Mouse (Mus musculus) adrenal gland, postnatal 0 days (tissue): Measurements from ENCODE around the gene Slco2b1. TPM values are rescaled to one million over a fixed set of nuclear protein-coding genes. Genes with fewer than 3 reads are reported as not detected.

Source experiments
- polyA plus RNA-seq: library from polyadenylated mRNA; unstranded; fragments of >200 nt; fragmentation: Nextera tagmentation; extraction: Ambion mirVana; gene quantifications from 2 replicates; pipeline ENCODE4 v1.2.1, GENCODE M21; 2015

The Slco2b1 gene
- 6.2 and 6.9 TPM in 2 replicates for polyA plus RNA-seq

GRCm38 (mm10) chr7:99711166-99711565 lies at the start of gene Slco2b1:
Slco2b1 (minus strand) TSS chr7:99711340.

GRCm38 (mm10) chr7:99729973-99730372 lies 18.8 kb upstream of the Slco2b1 start, which contains the start of gene Olfr520:
Olfr520 (plus strand) TSS chr7:99730273.

GRCm38 (mm10) chr7:99626376-99627270 lies 84.5 kb downstream of the Slco2b1 start, which contains the start of gene Tpbgl:
Tpbgl (minus strand) TSS chr7:99627103.

Other genes starting within 250 kb of the Slco2b1 start
- gene Klhl35, start 245.3 kb downstream of the Slco2b1 start, polyA plus RNA-seq, result 1.6 and 1.8 TPM in 2 replicates
- gene Rps3, start 227.6 kb downstream of the Slco2b1 start, polyA plus RNA-seq, result 841 and 1,411 TPM in 2 replicates
- 4.9 and 5.6 TPM in 2 replicates for gene Arrb1, start 175.9 kb downstream of the Slco2b1 start, polyA plus RNA-seq
- gene Tpbgl, start 84.2 kb downstream of the Slco2b1 start, polyA plus RNA-seq, result 6.2 and 10.0 TPM in 2 replicates
- not detected in 2 replicates for gene Olfr520, start 18.9 kb upstream of the Slco2b1 start, polyA plus RNA-seq
- gene Olfr521, start 52.2 kb upstream of the Slco2b1 start, polyA plus RNA-seq, result not detected in 2 replicates
- 3.0 and 4.3 TPM in 2 replicates for gene Neu3, start 117.1 kb upstream of the Slco2b1 start, polyA plus RNA-seq
- 1.8 and 4.6 TPM in 2 replicates for gene Xrra1, start 147.8 kb upstream of the Slco2b1 start, polyA plus RNA-seq
- gene Spcs2, start 152.1 kb upstream of the Slco2b1 start, polyA plus RNA-seq, result 336 and 378 TPM in 2 replicates